Mouse (Mus musculus): ENCODE measurements at regions not wholly inside any gene's neighbourhood (a gene's known extent, or its start where the extent isn't known, plus 50 kb on each side); places are given as distances from the start of the nearest gene placed in this dataset.

- no peak overlapping the region for H3K9ac ChIP-seq (ENCODE audit: control insufficient read depth, low read depth, low read length, poor library complexity, severe bottlenecking)
- H3K27me3 ChIP-seq (ENCODE audit: control insufficient read depth in 1 of 2, insufficient read depth in 2 of 2, low read length in 2 of 2) = no peaks in the 10 kb centered on the region
- H3K9me3 ChIP-seq (replicated peaks; ENCODE audit: insufficient read depth, low read length) = no peaks in the 10 kb centered on the region
- no peak for TF ChIP-seq POLR2AphosphoS5 (IDR thresholded peaks at IDR 0.05; ENCODE audit: borderline replicate concordance, low read depth, low read length)
- no peaks in the 10 kb centered on the region for H3K4me1 ChIP-seq (ENCODE audit: control insufficient read depth in 1 of 2, insufficient read depth in 2 of 2, low read length in 2 of 2)
- H3K4me3 ChIP-seq (ENCODE audit: control insufficient read depth in 1 of 2, insufficient read depth in 1 of 2, low read depth in 2 of 2, low read length in 2 of 2) = no peak overlapping the region
- H3K27ac ChIP-seq (ENCODE audit: control insufficient read depth, low read depth, low read length) = no peak overlapping the region
- H3K36me3 ChIP-seq (ENCODE audit: control insufficient read depth in 1 of 2, insufficient read depth in 2 of 2, low read length in 2 of 2) = no peaks in the 10 kb centered on the region
- no peak for DNase-seq (ENCODE audit: low read depth, low spot score)
- H3K79me2 ChIP-seq (ENCODE audit: control insufficient read depth, insufficient read depth, low read length, poor library complexity) = no peaks in the 10 kb centered on the region
Observed at GRCm38 (mm10) chr8:35188531-35188930, 577.1 kb upstream of the Gm19410 start.

- Histone ChIP-seq H3K27me3 (ENCODE audit: control insufficient read depth in 1 of 2, insufficient read depth in 2 of 2, low read length in 2 of 2) (no peaks in the 10 kb centered on the region), H3K9ac (ENCODE audit: control insufficient read depth, low read depth, low read length, poor library complexity, severe bottlenecking) (no peak overlapping the region), H3K9me3 (replicated peaks; ENCODE audit: insufficient read depth, low read length) (no peaks in the 10 kb centered on the region), H3K4me3 (ENCODE audit: control insufficient read depth in 1 of 2, insufficient read depth in 1 of 2, low read depth in 2 of 2, low read length in 2 of 2) (no peak overlapping the region), H3K79me2 (ENCODE audit: control insufficient read depth, insufficient read depth, low read length, poor library complexity) (no peaks in the 10 kb centered on the region), H3K36me3 (ENCODE audit: control insufficient read depth in 1 of 2, insufficient read depth in 2 of 2, low read length in 2 of 2) (no peaks in the 10 kb centered on the region), H3K27ac (ENCODE audit: control insufficient read depth, low read depth, low read length) (no peak overlapping the region), H3K4me1 (ENCODE audit: control insufficient read depth in 1 of 2, insufficient read depth in 2 of 2, low read length in 2 of 2) (no peaks in the 10 kb centered on the region)
- TF ChIP-seq KAT2A (conservative IDR thresholded peaks at IDR 0.05; ENCODE audit: low read depth, low read length) = no peak
- TF ChIP-seq GATA1 (IDR thresholded peaks at IDR 0.05; ENCODE audit: low read depth, low read length) = no peak
- no peak for TF ChIP-seq POLR2AphosphoS2 (IDR thresholded peaks at IDR 0.05; ENCODE audit: low read length)
- no peak for TF ChIP-seq MEF2A (IDR thresholded peaks at IDR 0.05; ENCODE audit: extremely low read depth, insufficient replicate concordance, low read depth, low read length, poor library complexity, severe bottlenecking)
- no peak for TF ChIP-seq JUND (IDR thresholded peaks at IDR 0.05; ENCODE audit: low read depth, low read length)
- TF ChIP-seq GABPA (IDR thresholded peaks at IDR 0.05; ENCODE audit: low read depth, low read length) = no peak
- no peak for DNase-seq (ENCODE audit: low read depth, low spot score)
Observed at GRCm38 (mm10) chr8:35189695-35190094, 575.9 kb upstream of the Gm19410 start.

GRCm38 (mm10) chr8:35192515-35192914, 573.1 kb upstream of the Gm19410 start:
- Histone ChIP-seq H3K4me3 (ENCODE audit: control insufficient read depth in 1 of 2, insufficient read depth in 1 of 2, low read depth in 2 of 2, low read length in 2 of 2) (no peak overlapping the region), H3K4me1 (ENCODE audit: control insufficient read depth in 1 of 2, insufficient read depth in 2 of 2, low read length in 2 of 2) (no peaks in the 10 kb centered on the region), H3K27me3 (ENCODE audit: control insufficient read depth in 1 of 2, insufficient read depth in 2 of 2, low read length in 2 of 2) (no peaks in the 10 kb centered on the region), H3K79me2 (ENCODE audit: control insufficient read depth, insufficient read depth, low read length, poor library complexity) (no peaks in the 10 kb centered on the region), H3K9me3 (replicated peaks; ENCODE audit: insufficient read depth, low read length) (no peaks in the 10 kb centered on the region), H3K9ac (ENCODE audit: control insufficient read depth, low read depth, low read length, poor library complexity, severe bottlenecking) (no peak overlapping the region), H3K27ac (ENCODE audit: control insufficient read depth, low read depth, low read length) (no peak overlapping the region), H3K36me3 (ENCODE audit: control insufficient read depth in 1 of 2, insufficient read depth in 2 of 2, low read length in 2 of 2) (no peaks in the 10 kb centered on the region)
- no peak for DNase-seq (ENCODE audit: low read depth, low spot score)
- no peak for TF ChIP-seq NRF1 (IDR thresholded peaks at IDR 0.05; ENCODE audit: insufficient read depth, low read depth, low read length, poor library complexity, severe bottlenecking)
- no peak for TF ChIP-seq TAL1 (IDR thresholded peaks at IDR 0.05; ENCODE audit: low read length)
- TF ChIP-seq JUND (IDR thresholded peaks at IDR 0.05; ENCODE audit: low read depth, low read length) = no peak

- no peaks in the 10 kb centered on the region for H3K36me3 ChIP-seq (ENCODE audit: control insufficient read depth in 1 of 2, insufficient read depth in 2 of 2, low read length in 2 of 2)
- H3K4me1 ChIP-seq (ENCODE audit: control insufficient read depth in 1 of 2, insufficient read depth in 2 of 2, low read length in 2 of 2) = no peaks in the 10 kb centered on the region
- DNase-seq (ENCODE audit: low read depth, low spot score) = no peak
- H3K9ac ChIP-seq (ENCODE audit: control insufficient read depth, low read depth, low read length, poor library complexity, severe bottlenecking) = no peak overlapping the region
- H3K79me2 ChIP-seq (ENCODE audit: control insufficient read depth, insufficient read depth, low read length, poor library complexity) = no peaks in the 10 kb centered on the region
- no peaks in the 10 kb centered on the region for H3K27me3 ChIP-seq (ENCODE audit: control insufficient read depth in 1 of 2, insufficient read depth in 2 of 2, low read length in 2 of 2)
- H3K27ac ChIP-seq (ENCODE audit: control insufficient read depth, low read depth, low read length) = no peak overlapping the region
- no peak overlapping the region for H3K4me3 ChIP-seq (ENCODE audit: control insufficient read depth in 1 of 2, insufficient read depth in 1 of 2, low read depth in 2 of 2, low read length in 2 of 2)
- H3K9me3 ChIP-seq (replicated peaks; ENCODE audit: insufficient read depth, low read length) = no peaks in the 10 kb centered on the region
- TF ChIP-seq GATA1 (IDR thresholded peaks at IDR 0.05; ENCODE audit: low read depth, low read length) (no peak), EP300 (IDR thresholded peaks at IDR 0.05; ENCODE audit: low read depth in 1 of 2, low read length in 2 of 2) (no peak), ZMIZ1 (IDR thresholded peaks at IDR 0.05; ENCODE audit: low read depth, low read length) (no peak), TAL1 (IDR thresholded peaks at IDR 0.05; ENCODE audit: low read length) (no peak), MAX (IDR thresholded peaks at IDR 0.05; ENCODE audit: low read length) (no peak), GABPA (IDR thresholded peaks at IDR 0.05; ENCODE audit: low read depth, low read length) (no peak), POLR2A (IDR thresholded peaks at IDR 0.05; ENCODE audit: control insufficient read depth in 1 of 2, insufficient read depth in 1 of 2, low read depth in 1 of 2, low read length in 2 of 2, poor library complexity in 1 of 2) (no peak), MAFK (IDR thresholded peaks at IDR 0.05; ENCODE audit: borderline replicate concordance, low read depth, low read length) (no peak), ETS1 (IDR thresholded peaks at IDR 0.05; ENCODE audit: low read depth, low read length) (no peak), POLR2AphosphoS2 (IDR thresholded peaks at IDR 0.05; ENCODE audit: low read length) (no peak), SIN3A (IDR thresholded peaks at IDR 0.05; ENCODE audit: low read length) (no peak), NELFE (IDR thresholded peaks at IDR 0.05; ENCODE audit: low read depth, low read length) (no peak), MYC (IDR thresholded peaks at IDR 0.05; ENCODE audit: low read depth, low read length) (no peak), CTCF (IDR thresholded peaks at IDR 0.05 in 2 of 3, conservative IDR thresholded peaks at IDR 0.05 in 1 of 3; ENCODE audit: control insufficient read depth in 1 of 3, insufficient read depth in 1 of 3, low read depth in 2 of 3, low read length in 3 of 3, poor library complexity in 1 of 3, severe bottlenecking in 1 of 3) (no peak), MEF2A (IDR thresholded peaks at IDR 0.05; ENCODE audit: extremely low read depth, insufficient replicate concordance, low read depth, low read length, poor library complexity, severe bottlenecking) (no peak), MAZ (IDR thresholded peaks at IDR 0.05; ENCODE audit: low read depth, low read length) (no peak)
Observed at GRCm38 (mm10) chr8:35193771-35194170, 571.8 kb upstream of the Gm19410 start.
